Mouse (Mus musculus): ENCODE measurements at regions not wholly inside any gene's neighbourhood (a gene's known extent, or its start where the extent isn't known, plus 50 kb on each side); places are given as distances from the start of the nearest gene placed in this dataset.

GRCm38 (mm10) chr8:60737616-60738015 lies 105.0 kb downstream of the Mfap3l start:
- TF ChIP-seq FLI1 (IDR thresholded peaks at IDR 0.05; ENCODE audit: low read length), result no peak
- no peak for TF ChIP-seq GATA1 (IDR thresholded peaks at IDR 0.05; ENCODE audit: borderline replicate concordance, low read length)

Data from megakaryocyte, embryonic 14.5 days (primary cell).